Mouse (Mus musculus) gastrocnemius, adult 2 months (tissue): ENCODE measurements around the gene Smco3. TPM values are rescaled to one million over a fixed set of nuclear protein-coding genes. Genes with fewer than 3 reads are reported as not detected.
"Not testable (repeated sequence)": the region's sequence is repeated elsewhere in the genome, so short reads cannot be mapped to it uniquely, and the experiment has no call there.

ENCODE experiments used
- DNase-seq: peaks from one replicate; pipeline ENCODE4 v3.0.0; 2022
- H3K27ac ChIP-seq: fragments of 200-600 bp; 2 replicates; pipeline ENCODE4 v1.8.1; 2022; ENCODE audit warnings: mild to moderate bottlenecking
- H3K4me3 ChIP-seq: fragments of 200-600 bp; 2 replicates; pipeline ENCODE4 v1.8.1; 2022; ENCODE audit warnings: mild to moderate bottlenecking, moderate library complexity
- CTCF ChIP-seq: fragments of 200-600 bp; IDR thresholded peaks from 2 replicates; pipeline ENCODE4 v1.8.1; 2022; ENCODE audit warnings: antibody characterized with exemption, mild to moderate bottlenecking, moderate library complexity
- intact Hi-C: fragments of 180-260 bp; cut with DNase I; formaldehyde crosslinking; loops from one replicate; pipeline ENCODE4 v1.15.1; 2025
- total RNA-seq, 2 experiments: library from RNA; stranded (reverse); gene quantifications; 2 replicates each; pipeline ENCODE4 v1.2.3; 2021

Gene Smco3
- total RNA-seq, 2 experiments from 2014 or later = not detected

- no peak for TF ChIP-seq CTCF
- DNase-seq = no peak
- intact Hi-C loops = loop anchor here (10.0 kb wide), 1 partner anchor 264 kb away; no protein-coding TSS in a partner anchor
- H3K4me3 ChIP-seq = peak overlapping the region; percentile 93
- peak overlapping the region; percentile 90 for H3K27ac ChIP-seq
These were observed 26.6 kb downstream of the Smco3 start for GRCm38 (mm10) chr6:136808631-136809046.

GRCm38 (mm10) chr6:136808014-136808417, 27.2 kb downstream of the Smco3 start, which contains the start of gene H2afj:
Gene H2afj, plus strand, starts transcription at chr6:136808244.
- H3K27ac ChIP-seq = peak within 1 kb of the TSS; percentile 90
- intact Hi-C loops = loop anchor here (10.0 kb wide), 1 partner anchor 263 kb away; no protein-coding TSS in a partner anchor

GRCm38 (mm10) chr6:136807395-136808013, 27.7 kb downstream of the Smco3 start:
- peak overlapping the region; percentile 93 for H3K4me3 ChIP-seq
- no peak for DNase-seq
- intact Hi-C loops = loop anchor here (10.0 kb wide), 1 partner anchor 263 kb away; no protein-coding TSS in a partner anchor

More at GRCm38 (mm10) chr6:136808014-136808417, 27.2 kb downstream of the Smco3 start, which contains the start of gene H2afj:
- no peak for TF ChIP-seq CTCF
- H3K4me3 ChIP-seq = peak within 1 kb of the TSS; percentile 93
- peak; percentile 99 for DNase-seq

GRCm38 (mm10) chr6:136806819-136807218, 28.4 kb downstream of the Smco3 start:
- no peak for DNase-seq
- no peak overlapping the region for H3K27ac ChIP-seq
- intact Hi-C loops = loop anchor here (10.0 kb wide), 1 partner anchor 262 kb away; no protein-coding TSS in a partner anchor
- no peak overlapping the region for H3K4me3 ChIP-seq
- no peak for TF ChIP-seq CTCF

More at GRCm38 (mm10) chr6:136807395-136808013, 27.7 kb downstream of the Smco3 start:
- peak overlapping the region; percentile 90 for H3K27ac ChIP-seq
- no peak for TF ChIP-seq CTCF

- Histone ChIP-seq H3K4me3 (no peak overlapping the region), H3K27ac (peak overlapping the region; percentile 98)
- no peak for TF ChIP-seq CTCF
- DNase-seq = no peak
- intact Hi-C loops = loop anchor here (10.0 kb wide), 1 partner anchor 261 kb away; no protein-coding TSS in a partner anchor
These were observed 29.9 kb downstream of the Smco3 start for GRCm38 (mm10) chr6:136805409-136805775.

GRCm38 (mm10) chr6:136804705-136805408, 30.4 kb downstream of the Smco3 start:
- DNase-seq = no peak
- peak overlapping the region; percentile 74 for H3K4me3 ChIP-seq
- intact Hi-C loops = loop anchor here (1.0 to 10.0 kb wide), 2 partner anchors 22 to 260 kb away; partner anchors contain the start of gene BC049715
- peak overlapping the region; percentile 98 for H3K27ac ChIP-seq
- no peak for TF ChIP-seq CTCF

- DNase-seq = peak; percentile 94
- no peak for TF ChIP-seq CTCF
- Histone ChIP-seq H3K27ac (peak within 1 kb of the TSS; percentile 98), H3K4me3 (peak within 1 kb of the TSS; percentile 74)
- intact Hi-C loops = loop anchor here (1.0 to 10.0 kb wide), 2 partner anchors 23 to 259 kb away; partner anchors contain the start of gene BC049715
These were observed 31.3 kb downstream of the Smco3 start, which contains the start of gene Hist4h4 for GRCm38 (mm10) chr6:136803739-136804633. Gene Hist4h4, minus strand, starts transcription at chr6:136804415.

- H3K4me3 ChIP-seq = peak overlapping the region; percentile 74
- TF ChIP-seq CTCF = no peak
- DNase-seq = no peak
- intact Hi-C loops = loop anchor here (10.0 kb wide), 1 partner anchor 258 kb away; no protein-coding TSS in a partner anchor
- H3K27ac ChIP-seq = peak overlapping the region; percentile 98
These were observed 32.0 kb downstream of the Smco3 start for GRCm38 (mm10) chr6:136803093-136803738.

- DNase-seq = no peak
- Histone ChIP-seq H3K27ac (no peak overlapping the region), H3K4me3 (no peak overlapping the region)
- no peak for TF ChIP-seq CTCF
- intact Hi-C loops = loop anchor here (10.0 kb wide), 1 partner anchor 256 kb away; no protein-coding TSS in a partner anchor
These were observed 34.0 kb downstream of the Smco3 start for GRCm38 (mm10) chr6:136801274-136801673.

- intact Hi-C loops = loop anchor here (10.0 kb wide), 1 partner anchor 256 kb away; no protein-coding TSS in a partner anchor
- no peak for DNase-seq
- TF ChIP-seq CTCF = no peak
- no peak overlapping the region for H3K4me3 ChIP-seq
- H3K27ac ChIP-seq = no peak overlapping the region
These were observed 34.5 kb downstream of the Smco3 start for GRCm38 (mm10) chr6:136800710-136801109.

GRCm38 (mm10) chr6:136797874-136798693, 37.2 kb downstream of the Smco3 start:
- DNase-seq, H3K4me3 ChIP-seq, H3K27ac ChIP-seq, intact Hi-C loops: not testable (repeated sequence)
